Mouse (Mus musculus): ENCODE measurements around the gene Cltc. TPM values are rescaled to one million over a fixed set of nuclear protein-coding genes. Genes with fewer than 3 reads are reported as not detected.

Cltc gene
- total RNA-seq, 2 experiments from 2014 or later = 144 to 179 TPM

DNA sequence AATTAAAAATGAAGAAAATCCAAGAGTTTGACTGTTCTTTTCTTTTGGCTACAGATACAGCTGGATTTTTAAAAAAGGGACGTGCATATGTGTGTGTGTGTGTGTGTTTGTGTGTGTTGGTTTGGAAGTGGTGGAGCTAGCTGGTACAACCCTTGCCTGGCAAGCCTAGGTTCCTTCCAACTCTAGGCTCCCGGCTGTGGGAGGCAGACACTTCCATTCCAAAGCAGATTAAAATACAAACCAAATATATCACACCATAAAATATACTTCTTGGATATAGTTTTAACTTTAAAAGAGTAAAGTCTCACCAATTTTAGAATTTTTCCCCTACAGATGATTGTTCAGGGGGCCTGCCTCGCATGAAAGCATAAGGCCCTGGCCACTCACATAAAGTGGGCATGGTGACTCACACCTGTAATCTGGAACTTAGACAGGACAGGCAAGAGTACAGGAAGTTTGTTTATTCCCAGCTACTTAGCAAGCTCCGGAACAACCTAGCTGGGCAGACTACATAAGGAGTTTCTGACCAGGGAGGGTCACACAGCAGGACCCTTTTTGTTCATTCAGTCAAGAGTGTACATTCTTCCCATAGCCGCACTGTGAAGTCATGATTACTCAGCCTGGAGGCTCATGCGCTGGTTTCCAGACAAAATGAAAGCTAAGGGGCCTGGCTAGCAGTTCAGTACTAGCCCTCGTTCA is 111.1 kb downstream of the Cltc start:
- DNase-seq = no peak

DNA sequence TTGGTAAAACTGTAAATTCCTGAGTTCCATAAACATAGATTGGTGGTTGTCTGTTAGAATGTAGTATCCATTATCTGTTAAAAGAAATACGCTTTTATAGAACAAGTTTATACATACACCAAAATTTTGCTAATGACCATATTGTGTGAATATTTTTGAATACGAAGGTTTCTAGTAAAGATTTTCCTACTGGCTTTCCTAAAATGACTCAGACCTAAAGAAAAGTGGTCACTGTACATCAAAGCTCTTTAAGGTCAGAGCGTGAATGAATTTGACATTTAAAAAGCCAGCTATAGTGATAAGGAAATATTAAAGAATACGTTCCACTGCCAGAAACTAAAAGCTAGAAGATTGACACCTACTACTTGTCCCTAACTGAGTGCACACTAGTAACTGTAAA is 112.8 kb downstream of the Cltc start:
- DNase-seq = no peak

Other genes with a start within 250 kb of the Cltc start
- gene Rps6kb1, start 212.8 kb downstream of the Cltc start, total RNA-seq (2021) = 10 to 100 TPM; 36.8 to 43.3 TPM
- 1 to 10 TPM; 3.5 to 3.7 TPM for gene Tubd1, start 212.6 kb downstream of the Cltc start, total RNA-seq (2021)
- 10 to 100 TPM; 55.6 to 58.5 TPM for gene Vmp1, start 73.7 kb downstream of the Cltc start, total RNA-seq (2021)
- 1 to 10 TPM; 8.1 to 8.5 TPM for gene Ptrh2, start 73.6 kb downstream of the Cltc start, total RNA-seq (2021)
- 10 to 100 TPM; 12.9 to 14.2 TPM for gene Dhx40, start 50.2 kb upstream of the Cltc start, total RNA-seq (2021)
- 10 to 100 TPM in 1 of 2 experiments, 1 to 10 TPM in 1; 9.8 to 11.6 TPM for gene Ypel2, start 236.1 kb upstream of the Cltc start, total RNA-seq (2021)

Measured in gastrocnemius, postnatal 10 days (tissue).